Mouse (Mus musculus): Measurements from ENCODE around the gene Slc1a7. TPM values are rescaled to one million over a fixed set of nuclear protein-coding genes. Genes with fewer than 3 reads are reported as not detected.

Gene Slc1a7
- not detected in 2 replicates for polyA plus RNA-seq (2012; ENCODE audit: insufficient read depth, insufficient read length, missing spikeins)

GRCm38 (mm10) chr4:107967966-107968682 is at the start of gene Slc1a7:
Gene Slc1a7, plus strand, starts transcription at chr4:107968332.
- 0 out of 2 replicates have a peak, but pooled peaks cover 3% of the 10 kb centered on the region for H3K4me1 ChIP-seq (ENCODE audit: control insufficient read depth, insufficient read depth, insufficient read length, low read length)
- H3K4me3 ChIP-seq (ENCODE audit: insufficient read depth, low read depth, low read length): no peak within 1 kb of the TSS
- no peak within 1 kb of the TSS for H3K27ac ChIP-seq (replicated peaks; ENCODE audit: low read depth, low read length)

GRCm38 (mm10) chr4:107920336-107920735 is 47.8 kb upstream of the Slc1a7 start:
- Histone ChIP-seq H3K4me1 (ENCODE audit: control insufficient read depth, insufficient read depth, insufficient read length, low read length) (peaks cover 8% of the 10 kb centered on the region; the same call in 1 of the 2 replicates), H3K27ac (replicated peaks; ENCODE audit: low read depth, low read length) (peak overlapping the region; percentile 100), H3K4me3 (ENCODE audit: insufficient read depth, low read depth, low read length) (no peak overlapping the region)

GRCm38 (mm10) chr4:107921152-107921695 is 46.9 kb upstream of the Slc1a7 start:
- Histone ChIP-seq H3K4me1 (ENCODE audit: control insufficient read depth, insufficient read depth, insufficient read length, low read length) (peaks cover 8% of the 10 kb centered on the region; the same call in 1 of the 2 replicates), H3K27ac (replicated peaks; ENCODE audit: low read depth, low read length) (peak overlapping the region; percentile 100), H3K4me3 (ENCODE audit: insufficient read depth, low read depth, low read length) (peak overlapping the region; percentile 86)

GRCm38 (mm10) chr4:107921952-107922351 is 46.2 kb upstream of the Slc1a7 start:
- Histone ChIP-seq H3K4me1 (ENCODE audit: control insufficient read depth, insufficient read depth, insufficient read length, low read length) (peaks cover 8% of the 10 kb centered on the region; the same call in 1 of the 2 replicates), H3K4me3 (ENCODE audit: insufficient read depth, low read depth, low read length) (peak overlapping the region; percentile 86), H3K27ac (replicated peaks; ENCODE audit: low read depth, low read length) (peak overlapping the region; percentile 100)

- H3K4me1 ChIP-seq (ENCODE audit: control insufficient read depth, insufficient read depth, insufficient read length, low read length): peaks cover 8% of the 10 kb centered on the region; the same call in 1 of the 2 replicates
- H3K4me3 ChIP-seq (ENCODE audit: insufficient read depth, low read depth, low read length): peak within 1 kb of the TSS; percentile 86
- H3K27ac ChIP-seq (replicated peaks; ENCODE audit: low read depth, low read length): peak within 1 kb of the TSS; percentile 100
Measured at GRCm38 (mm10) chr4:107923145-107923802, 44.9 kb upstream of the Slc1a7 start, which contains the start of gene Cpt2. Gene Cpt2, minus strand, starts transcription at chr4:107923610.

- H3K4me1 ChIP-seq (ENCODE audit: control insufficient read depth, insufficient read depth, insufficient read length, low read length): peaks cover 8% of the 10 kb centered on the region; the same call in 1 of the 2 replicates
- no peak overlapping the region for H3K27ac ChIP-seq (replicated peaks; ENCODE audit: low read depth, low read length)
- peak overlapping the region; percentile 18; the same call in 1 of the 2 replicates for H3K4me3 ChIP-seq (ENCODE audit: insufficient read depth, low read depth, low read length)
Measured at GRCm38 (mm10) chr4:107923803-107924194, 44.3 kb upstream of the Slc1a7 start.

GRCm38 (mm10) chr4:107928269-107928668 is 39.9 kb upstream of the Slc1a7 start:
- no peak overlapping the region for H3K27ac ChIP-seq (replicated peaks; ENCODE audit: low read depth, low read length)
- no peak overlapping the region for H3K4me3 ChIP-seq (ENCODE audit: insufficient read depth, low read depth, low read length)
- H3K4me1 ChIP-seq (ENCODE audit: control insufficient read depth, insufficient read depth, insufficient read length, low read length): no peaks in the 10 kb centered on the region

- H3K4me1 ChIP-seq (ENCODE audit: control insufficient read depth, insufficient read depth, insufficient read length, low read length): no peaks in the 10 kb centered on the region
- H3K27ac ChIP-seq (replicated peaks; ENCODE audit: low read depth, low read length): no peak overlapping the region
- no peak overlapping the region for H3K4me3 ChIP-seq (ENCODE audit: insufficient read depth, low read depth, low read length)
Measured at GRCm38 (mm10) chr4:107928726-107929125, 39.4 kb upstream of the Slc1a7 start.

- Histone ChIP-seq H3K27ac (replicated peaks; ENCODE audit: low read depth, low read length) (no peak overlapping the region), H3K4me1 (ENCODE audit: control insufficient read depth, insufficient read depth, insufficient read length, low read length) (no peaks in the 10 kb centered on the region), H3K4me3 (ENCODE audit: insufficient read depth, low read depth, low read length) (no peak overlapping the region)
Measured at GRCm38 (mm10) chr4:107931453-107931852, 36.7 kb upstream of the Slc1a7 start.

- Histone ChIP-seq H3K4me1 (ENCODE audit: control insufficient read depth, insufficient read depth, insufficient read length, low read length) (no peaks in the 10 kb centered on the region), H3K27ac (replicated peaks; ENCODE audit: low read depth, low read length) (no peak overlapping the region), H3K4me3 (ENCODE audit: insufficient read depth, low read depth, low read length) (no peak overlapping the region)
Measured at GRCm38 (mm10) chr4:107933239-107933638, 34.9 kb upstream of the Slc1a7 start.

- Histone ChIP-seq H3K4me3 (ENCODE audit: insufficient read depth, low read depth, low read length) (no peak overlapping the region), H3K4me1 (ENCODE audit: control insufficient read depth, insufficient read depth, insufficient read length, low read length) (no peaks in the 10 kb centered on the region), H3K27ac (replicated peaks; ENCODE audit: low read depth, low read length) (no peak overlapping the region)
Measured at GRCm38 (mm10) chr4:107935254-107935653, 32.9 kb upstream of the Slc1a7 start.

GRCm38 (mm10) chr4:107937338-107937737 is 30.8 kb upstream of the Slc1a7 start:
- H3K4me1 ChIP-seq (ENCODE audit: control insufficient read depth, insufficient read depth, insufficient read length, low read length): no peaks in the 10 kb centered on the region
- no peak overlapping the region for H3K27ac ChIP-seq (replicated peaks; ENCODE audit: low read depth, low read length)
- H3K4me3 ChIP-seq (ENCODE audit: insufficient read depth, low read depth, low read length): no peak overlapping the region

GRCm38 (mm10) chr4:107938124-107938523 is 30.0 kb upstream of the Slc1a7 start:
- Histone ChIP-seq H3K4me1 (ENCODE audit: control insufficient read depth, insufficient read depth, insufficient read length, low read length) (no peaks in the 10 kb centered on the region), H3K4me3 (ENCODE audit: insufficient read depth, low read depth, low read length) (no peak overlapping the region), H3K27ac (replicated peaks; ENCODE audit: low read depth, low read length) (no peak overlapping the region)

GRCm38 (mm10) chr4:107942741-107943140 is 25.4 kb upstream of the Slc1a7 start:
- Histone ChIP-seq H3K4me1 (ENCODE audit: control insufficient read depth, insufficient read depth, insufficient read length, low read length) (no peaks in the 10 kb centered on the region), H3K27ac (replicated peaks; ENCODE audit: low read depth, low read length) (no peak overlapping the region), H3K4me3 (ENCODE audit: insufficient read depth, low read depth, low read length) (no peak overlapping the region)

- Histone ChIP-seq H3K27ac (replicated peaks; ENCODE audit: low read depth, low read length) (no peak overlapping the region), H3K4me1 (ENCODE audit: control insufficient read depth, insufficient read depth, insufficient read length, low read length) (no peaks in the 10 kb centered on the region), H3K4me3 (ENCODE audit: insufficient read depth, low read depth, low read length) (no peak overlapping the region)
Measured at GRCm38 (mm10) chr4:107944141-107944540, 24.0 kb upstream of the Slc1a7 start.
